Mouse (Mus musculus) central nervous system, embryonic 11.5 days (tissue): ENCODE data around the gene Stip1. TPM values are rescaled to one million over a fixed set of nuclear protein-coding genes. Genes with fewer than 3 reads are reported as not detected.

Experiments
- polyA plus RNA-seq: library from polyadenylated mRNA; depleted of rRNA; stranded (reverse); fragments of >200 nt; gene quantifications from 2 replicates; pipeline ENCODE4 v1.2.3, GENCODE M21; 2012; rRNA removed

The Stip1 gene
- 233 and 251 TPM in 2 replicates for polyA plus RNA-seq

DNA sequence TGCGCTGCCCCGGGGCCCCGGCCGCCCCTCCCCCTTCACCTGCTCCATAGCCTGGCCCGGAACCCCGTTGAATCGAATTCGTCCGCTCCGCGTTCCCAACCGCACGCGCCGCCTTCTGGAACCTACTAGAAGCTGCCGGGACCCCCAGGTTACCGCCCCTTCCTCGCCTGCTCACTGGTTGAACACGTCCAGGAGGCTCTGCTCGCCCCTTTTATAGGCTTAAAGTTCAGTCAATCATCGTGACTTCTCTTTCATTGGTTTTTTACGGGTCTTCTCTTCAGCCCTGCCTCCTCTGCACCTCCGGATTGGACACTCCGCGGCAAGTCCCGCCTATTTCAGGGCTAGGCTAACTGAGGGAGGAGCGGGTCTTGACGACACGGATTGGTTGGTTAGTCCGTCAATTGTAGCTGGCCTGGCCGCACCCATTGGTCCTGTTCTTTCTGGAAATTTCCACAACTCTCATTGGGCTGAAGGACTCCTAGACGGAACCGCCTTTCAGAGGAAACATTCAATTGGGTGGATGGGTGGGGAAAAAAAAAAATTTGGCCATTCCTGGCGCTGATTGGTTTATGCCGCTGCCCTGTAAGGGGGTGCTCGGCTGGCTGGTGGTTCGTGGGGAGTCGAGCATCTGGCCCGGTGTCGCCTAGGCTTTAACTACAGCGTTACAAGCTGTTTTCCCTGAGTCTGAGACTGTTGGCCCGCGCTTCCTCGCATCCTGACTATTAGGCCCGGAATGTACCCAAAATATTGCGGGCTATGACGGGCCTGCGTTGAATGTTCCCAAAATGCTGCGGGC, at the start of gene Stip1:
Gene Stip1 (minus strand): TSS at position 127 of the 796 bp plus-strand sequence.

GRCm38 (mm10) chr19:7056248-7057087, 16.7 kb upstream of the Stip1 start, which contains the start of gene Macrod1:
Gene Macrod1, plus strand, starts transcription at chr19:7056810.

GRCm38 (mm10) chr19:7019191-7019590, 20.6 kb downstream of the Stip1 start, which contains the start of gene Fermt3:
Gene Fermt3, minus strand, starts transcription at chr19:7019469.

DNA sequence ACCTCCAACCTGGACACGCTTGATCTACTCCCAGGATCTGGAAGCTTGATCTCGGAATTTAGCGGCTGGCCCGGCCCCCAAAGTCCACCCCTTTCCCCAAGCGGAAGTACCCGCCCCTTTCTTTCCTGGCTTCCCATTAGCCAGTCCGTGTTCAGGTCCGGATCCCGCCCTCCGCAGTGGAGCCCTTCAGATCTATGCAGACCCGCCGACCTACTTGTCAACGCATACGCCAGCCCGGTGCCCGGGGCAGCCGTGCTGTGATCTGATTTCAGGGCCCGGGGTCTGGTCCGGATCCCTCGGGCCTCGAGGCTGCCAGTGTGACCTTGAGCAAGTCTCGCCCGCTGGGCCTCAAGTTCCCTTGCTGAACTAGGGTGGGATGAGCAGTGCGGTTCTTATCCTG, 43.8 kb downstream of the Stip1 start, which contains the start of the genes Nudt22 and Trpt1:
Gene Nudt22 (minus strand): TSS at position 112 of the 400 bp plus-strand sequence.
Gene Trpt1 (plus strand): TSS at position 126 of the 400 bp plus-strand sequence.

GRCm38 (mm10) chr19:6992011-6992858, 47.5 kb downstream of the Stip1 start, which contains the start of gene Dnajc4:
Gene Dnajc4, minus strand, starts transcription at chr19:6992572.

DNA sequence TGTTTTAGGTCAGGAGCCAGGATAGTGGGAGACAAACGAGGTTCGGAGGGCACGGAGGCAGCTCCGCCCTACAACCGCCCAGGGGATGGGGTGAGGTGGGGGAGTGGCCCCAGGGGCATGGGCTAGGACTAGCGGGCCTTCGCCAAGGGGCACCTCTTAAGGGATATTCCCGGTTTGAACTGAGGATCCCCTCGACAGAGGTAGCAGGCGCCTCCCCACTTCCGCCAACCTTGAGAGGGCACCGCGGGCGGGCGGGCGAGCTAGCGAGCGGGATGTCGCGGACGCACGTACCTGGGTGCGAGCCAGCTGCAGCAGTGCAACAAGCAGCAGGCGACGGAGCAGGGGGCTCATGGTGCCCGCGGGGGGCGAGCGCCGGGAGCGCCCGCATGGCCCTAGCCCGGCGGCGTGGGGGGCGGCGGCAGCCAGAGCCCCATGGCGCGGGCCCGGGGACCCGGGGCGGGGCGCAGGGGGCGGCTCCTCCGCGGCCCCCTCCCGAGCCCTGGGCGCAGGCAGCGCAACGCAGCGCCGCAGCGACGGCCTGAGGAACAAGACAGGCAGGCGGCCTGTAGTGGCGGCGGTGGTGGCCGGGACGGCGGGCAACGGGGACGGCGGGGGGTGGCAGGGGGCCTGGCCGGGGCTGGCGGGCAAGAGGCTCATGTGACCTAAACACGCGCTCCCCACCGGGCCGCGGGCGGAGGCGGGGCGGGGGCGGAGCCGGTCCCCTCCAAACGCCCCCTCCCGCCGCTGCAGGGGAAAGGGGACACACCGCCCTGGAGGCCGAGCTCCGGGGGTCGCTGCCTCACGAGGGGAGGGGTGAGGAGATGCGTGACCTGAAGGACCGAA, 52.5 kb downstream of the Stip1 start, which contains the start of gene Vegfb:
Gene Vegfb (minus strand): TSS at position 591 of the 843 bp plus-strand sequence.

DNA sequence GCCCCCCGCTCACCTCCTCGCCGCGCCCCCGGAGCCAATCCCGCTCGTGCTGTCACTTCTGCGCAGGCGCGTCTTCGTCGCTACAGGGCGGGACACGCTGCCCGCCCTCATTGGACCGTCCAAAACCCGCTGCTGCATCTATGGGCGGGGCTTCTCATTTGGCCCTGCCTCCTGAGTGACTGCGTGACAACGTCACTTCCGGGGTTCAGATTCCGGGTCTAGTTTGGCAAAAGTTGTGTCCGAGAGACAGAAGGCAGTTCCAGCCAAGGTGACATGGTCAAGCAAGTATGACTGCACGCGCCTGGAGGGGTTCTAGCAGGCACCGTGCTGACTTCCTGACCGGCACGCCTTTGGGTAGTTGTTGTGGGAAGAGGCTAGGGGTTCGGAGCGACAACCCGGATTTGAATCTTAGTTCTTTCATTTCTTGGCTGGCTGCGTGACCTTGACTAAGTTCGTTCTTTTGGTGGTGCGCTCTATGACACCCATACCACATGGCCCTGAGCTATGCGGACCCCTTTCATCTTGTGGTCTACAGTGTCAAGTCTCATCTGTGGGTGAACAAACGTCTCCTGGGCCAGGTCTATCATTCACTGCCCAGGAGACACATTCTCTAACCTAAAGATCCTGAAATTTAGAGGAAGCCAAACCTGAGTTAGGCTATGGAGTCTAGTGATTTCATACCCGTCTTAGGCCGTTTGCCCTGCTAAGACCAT, 59.2 kb downstream of the Stip1 start, which contains the start of gene Fkbp2:
Gene Fkbp2 (minus strand): TSS at position 121 of the 713 bp plus-strand sequence.

GRCm38 (mm10) chr19:6975537-6976521, 63.9 kb downstream of the Stip1 start, which contains the start of gene Plcb3:
Gene Plcb3, minus strand, starts transcription at chr19:6976470.

DNA sequence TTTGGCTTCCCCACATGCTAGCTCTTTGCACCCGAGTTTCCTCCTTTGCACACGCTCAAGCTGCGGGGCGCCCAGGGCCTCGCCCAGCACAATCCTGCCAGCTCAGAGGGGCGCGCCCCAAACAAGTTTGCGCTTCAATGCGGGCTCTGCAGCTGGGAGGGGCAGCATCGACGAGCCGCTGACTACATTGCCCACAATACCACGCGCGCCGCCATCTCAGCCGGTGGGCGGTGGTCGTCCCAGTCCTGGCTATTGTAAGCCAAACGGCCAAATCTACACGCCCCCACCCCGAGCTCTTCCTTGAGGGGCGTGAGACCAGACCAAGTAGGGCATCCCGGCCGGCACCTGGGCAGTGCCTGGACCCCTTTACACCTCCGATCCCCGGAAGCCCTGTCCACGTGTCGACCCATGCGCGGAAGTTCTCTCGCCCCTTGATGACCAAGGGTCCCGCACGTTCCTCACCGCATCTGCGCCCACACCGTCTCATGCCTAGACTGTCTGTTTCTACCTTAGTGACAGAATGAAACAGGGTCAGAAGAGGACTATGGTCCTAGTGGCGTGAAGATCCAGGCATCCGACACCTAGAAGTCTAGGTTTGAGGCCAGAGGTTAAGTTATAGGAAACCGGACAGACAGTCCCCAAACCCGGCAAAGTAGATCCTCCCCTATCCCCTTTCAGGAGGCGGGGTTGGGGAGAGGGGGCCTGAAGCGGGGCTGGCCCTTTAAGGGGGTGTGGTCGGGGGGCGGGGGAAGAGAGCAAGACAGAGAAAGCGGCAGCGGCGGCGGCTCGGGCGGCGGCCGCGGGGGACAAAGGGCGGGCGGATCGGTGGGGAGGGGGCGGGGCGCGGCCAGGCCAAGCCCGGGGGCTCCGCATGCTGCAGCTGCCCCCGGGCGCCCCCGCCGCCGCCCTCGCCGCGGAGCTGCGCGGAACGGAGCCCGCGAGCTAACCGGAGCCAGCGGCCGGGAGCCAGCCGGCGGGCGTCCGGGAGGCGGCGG, 65.3 kb downstream of the Stip1 start, which contains the start of gene Ppp1r14b:
Gene Ppp1r14b (plus strand): TSS at position 758 of the 995 bp plus-strand sequence.

Other genes starting within 250 kb of the Stip1 start
- 5.1 and 6.1 TPM in 2 replicates for gene Rps6ka4, start 199.3 kb downstream of the Stip1 start, polyA plus RNA-seq
- 1.4 and 2.5 TPM in 2 replicates for gene Ccdc88b, start 181.8 kb downstream of the Stip1 start, polyA plus RNA-seq
- 157 and 273 TPM in 2 replicates for gene Trmt112, start 130.3 kb downstream of the Stip1 start, polyA plus RNA-seq
- 116 and 171 TPM in 2 replicates for gene Prdx5, start 129.9 kb downstream of the Stip1 start, polyA plus RNA-seq
- gene Esrra, start 118.2 kb downstream of the Stip1 start, polyA plus RNA-seq = 21.7 and 33.6 TPM in 2 replicates
- gene Catsperz, start 114.6 kb downstream of the Stip1 start, polyA plus RNA-seq = 0.60 and 0.99 TPM in 2 replicates
- gene Kcnk4, start 105.5 kb downstream of the Stip1 start, polyA plus RNA-seq = 0.16 and 0.19 TPM in 2 replicates
- gene Bad, start 98.1 kb downstream of the Stip1 start, polyA plus RNA-seq = 49.7 and 58.7 TPM in 2 replicates
- 37.7 and 38.9 TPM in 2 replicates for gene Gpr137, start 97.5 kb downstream of the Stip1 start, polyA plus RNA-seq
- gene Ppp1r14b, start 65.0 kb downstream of the Stip1 start, polyA plus RNA-seq = 284 and 292 TPM in 2 replicates
- 39.2 and 39.3 TPM in 2 replicates for gene Plcb3, start 63.5 kb downstream of the Stip1 start, polyA plus RNA-seq
- 61.7 and 112 TPM in 2 replicates for gene Fkbp2, start 59.5 kb downstream of the Stip1 start, polyA plus RNA-seq
- 25.6 and 33.8 TPM in 2 replicates for gene Vegfb, start 52.3 kb downstream of the Stip1 start, polyA plus RNA-seq
- 19.6 and 23.0 TPM in 2 replicates for gene Dnajc4, start 47.4 kb downstream of the Stip1 start, polyA plus RNA-seq
- gene Nudt22, start 43.9 kb downstream of the Stip1 start, polyA plus RNA-seq = 11.8 and 15.2 TPM in 2 replicates
- gene Trpt1, start 43.8 kb downstream of the Stip1 start, polyA plus RNA-seq = 10.6 and 12.2 TPM in 2 replicates
- gene Fermt3, start 20.5 kb downstream of the Stip1 start, polyA plus RNA-seq = 10.6 and 12.3 TPM in 2 replicates
- gene Macrod1, start 16.8 kb upstream of the Stip1 start, polyA plus RNA-seq = 3.5 and 5.3 TPM in 2 replicates
- 1.8 and 2.1 TPM in 2 replicates for gene Flrt1, start 65.8 kb upstream of the Stip1 start, polyA plus RNA-seq
- 113 and 184 TPM in 2 replicates for gene Otub1, start 166.3 kb upstream of the Stip1 start, polyA plus RNA-seq
- 396 and 441 TPM in 2 replicates for gene Cox8a, start 177.6 kb upstream of the Stip1 start, polyA plus RNA-seq
- 60.6 and 70.4 TPM in 2 replicates for gene Naa40, start 201.2 kb upstream of the Stip1 start, polyA plus RNA-seq
- 185 and 285 TPM in 2 replicates for gene Rcor2, start 227.4 kb upstream of the Stip1 start, polyA plus RNA-seq